Mouse (Mus musculus) lung, adult 10 weeks (tissue): ENCODE measurements around the gene Olfr1110. TPM values are rescaled to one million over a fixed set of nuclear protein-coding genes. Genes with fewer than 3 reads are reported as not detected.

Experiments used
- polyA plus RNA-seq: library from polyadenylated mRNA; stranded (reverse); fragments of 350-450 nt; fragmentation: Illumina TruSeq; extraction: RNeasy Lipid Tissue Mini Kit (QIAGEN cat#74804); gene quantifications from one replicate; pipeline ENCODE4 v1.2.3, GENCODE M21; 2014; ENCODE audit warnings: low read depth, low replicate concordance; ENCODE audit not compliant: insufficient read depth

Olfr1110 gene
- not detected for polyA plus RNA-seq

GRCm38 (mm10) chr2:87140200-87140599, at the start of gene Olfr1110:
Olfr1110 (minus strand) TSS chr2:87140300.

GRCm38 (mm10) chr2:87187498-87187897, 47.4 kb upstream of the Olfr1110 start, which contains the start of gene Olfr1112:
Olfr1112 (plus strand) TSS chr2:87187798.

GRCm38 (mm10) chr2:87152524-87152923, 12.4 kb upstream of the Olfr1110 start, which contains the start of gene Olfr1111:
Olfr1111 (minus strand) TSS chr2:87152624.

GRCm38 (mm10) chr2:87114467-87114866, 25.6 kb downstream of the Olfr1110 start, which contains the start of gene Olfr259:
Olfr259 (minus strand) TSS chr2:87114567.

GRCm38 (mm10) chr2:87095908-87096307, 44.2 kb downstream of the Olfr1110 start, which contains the start of gene Olfr1109:
Olfr1109 (minus strand) TSS chr2:87096008.

Other genes starting within 250 kb of the Olfr1110 start
- not detected for gene Olfr1097, start 248.1 kb downstream of the Olfr1110 start, polyA plus RNA-seq
- not detected for gene Olfr1098, start 215.8 kb downstream of the Olfr1110 start, polyA plus RNA-seq
- gene Olfr1099, start 179.6 kb downstream of the Olfr1110 start, polyA plus RNA-seq: not detected
- not detected for gene Olfr1100, start 160.3 kb downstream of the Olfr1110 start, polyA plus RNA-seq
- gene Olfr1101, start 149.1 kb downstream of the Olfr1110 start, polyA plus RNA-seq: not detected
- not detected for gene Olfr1102, start 141.9 kb downstream of the Olfr1110 start, polyA plus RNA-seq
- gene Olfr1104, start 113.2 kb downstream of the Olfr1110 start, polyA plus RNA-seq: not detected
- not detected for gene Olfr1105, start 103.8 kb downstream of the Olfr1110 start, polyA plus RNA-seq
- not detected for gene Olfr1106, start 88.0 kb downstream of the Olfr1110 start, polyA plus RNA-seq
- not detected for gene Olfr1107, start 64.5 kb downstream of the Olfr1110 start, polyA plus RNA-seq
- gene Olfr1109, start 44.3 kb downstream of the Olfr1110 start, polyA plus RNA-seq: not detected
- not detected for gene Olfr259, start 25.7 kb downstream of the Olfr1110 start, polyA plus RNA-seq
- gene Olfr1111, start 12.3 kb upstream of the Olfr1110 start, polyA plus RNA-seq: not detected
- gene Olfr1112, start 47.5 kb upstream of the Olfr1110 start, polyA plus RNA-seq: not detected
- gene Olfr1113, start 68.7 kb upstream of the Olfr1110 start, polyA plus RNA-seq: not detected
- gene Olfr1115, start 107.7 kb upstream of the Olfr1110 start, polyA plus RNA-seq: not detected
- not detected for gene Olfr1116, start 127.2 kb upstream of the Olfr1110 start, polyA plus RNA-seq
- gene Olfr1118, start 167.3 kb upstream of the Olfr1110 start, polyA plus RNA-seq: not detected
- gene Olfr1120, start 214.5 kb upstream of the Olfr1110 start, polyA plus RNA-seq: not detected
- not detected for gene Olfr1121, start 229.6 kb upstream of the Olfr1110 start, polyA plus RNA-seq
- gene Olfr1122, start 245.5 kb upstream of the Olfr1110 start, polyA plus RNA-seq: not detected